ENCODE assay signal across 20 mouse cellular contexts in the genomic region with DNA sequence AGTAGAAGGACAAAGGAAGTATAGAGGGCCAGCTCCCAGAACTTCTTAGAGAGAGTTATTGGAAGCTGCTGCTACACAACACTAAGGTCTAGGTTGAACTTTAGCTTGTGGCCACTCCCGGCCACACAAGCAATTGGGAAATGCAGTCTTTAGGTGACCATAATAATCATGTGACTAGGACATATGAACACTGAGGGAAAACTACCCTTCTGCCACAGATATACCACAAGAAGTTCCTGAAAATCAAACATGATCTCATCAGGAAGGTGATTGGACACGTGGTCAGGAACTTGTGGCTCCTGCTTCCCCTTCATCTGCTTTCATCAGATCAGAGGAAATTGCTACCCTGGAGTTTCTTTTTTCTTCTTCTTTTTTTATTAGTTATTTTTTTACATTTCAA.
DNase-seq lines count a peak whose midpoint lies in the region; ATAC-seq and TF ChIP-seq lines count a peak whose summit lies in the region.
"Had no signal": no experiment of that assay in that cellular context is flagged by ENCODE, and none has a peak within 500 bp of the region (broad histone marks: within the 10 kb centered on the region; RNA-seq: fewer than 3 reads in every experiment).

No protein-coding gene starts in this region.

- H3K27me3 ChIP-seq in intestine, postnatal 0 days (replicated peaks; ENCODE audit: control insufficient read depth, insufficient read depth, low read length): no peaks in the 10 kb centered on the region

- H3K27ac ChIP-seq in intestine, postnatal 0 days (ENCODE audit: low read depth, low read length): 0 out of 2 replicates have a peak overlapping the region, but pooled peaks have one; percentile 30
- H3K27ac ChIP-seq: embryonic facial prominence, embryonic 10.5 days; gastrocnemius, adult 2 months; heart, embryonic 10.5 days; hindbrain, embryonic 10.5 days; hindbrain, embryonic 14.5 days had no signal

- no peak overlapping the region for H3K4me3 ChIP-seq in intestine, postnatal 0 days (ENCODE audit: low read depth, low read length)
- H3K4me3 ChIP-seq: embryonic facial prominence, embryonic 10.5 days; gastrocnemius, adult 2 months; heart, embryonic 10.5 days; hindbrain, embryonic 10.5 days had no signal

- H3K36me3 ChIP-seq in intestine, postnatal 0 days (ENCODE audit: control insufficient read depth, insufficient read depth): no peaks in the 10 kb centered on the region
- H3K36me3 ChIP-seq: embryonic facial prominence, embryonic 10.5 days; heart, embryonic 10.5 days; hindbrain, embryonic 10.5 days had no signal

- peak; percentile 95 for ATAC-seq in granulocyte monocyte progenitor cell, adult 5-6 weeks (replicated peaks; ENCODE audit: poor library complexity, severe bottlenecking)
- ATAC-seq in intestine, postnatal 0 days: peak; percentile 60
- peak; percentile 35; the same call in 1 of the 2 replicates for ATAC-seq in monocyte, adult 5-6 weeks (replicated peaks; ENCODE audit: insufficient number of reproducible peaks, low FRiP score, low TSS enrichment, poor library complexity, severe bottlenecking)
- ATAC-seq: forebrain, embryonic 14.5 days had no signal

- WGBS in intestine, postnatal 0 days: 31% methylated on average over 2 of the region's 2 CpGs

- 0 out of 2 replicates have a peak, but pooled peaks cover 2% of the 10 kb centered on the region for H3K4me1 ChIP-seq in intestine, postnatal 0 days (replicated peaks; ENCODE audit: control insufficient read depth, insufficient read depth, low read length)
- H3K4me1 ChIP-seq: embryonic facial prominence, embryonic 10.5 days; heart, embryonic 10.5 days; hindbrain, embryonic 10.5 days had no signal

- no peak overlapping the region for H3K4me2 ChIP-seq in intestine, postnatal 0 days (replicated peaks; ENCODE audit: low read depth)
- H3K4me2 ChIP-seq: hindbrain, embryonic 14.5 days had no signal

- no peak overlapping the region for H3K9ac ChIP-seq in intestine, postnatal 0 days (ENCODE audit: low read depth, low read length)
- H3K9ac ChIP-seq: hindbrain, embryonic 14.5 days had no signal

- no peaks in the 10 kb centered on the region for H3K9me3 ChIP-seq in intestine, postnatal 0 days (ENCODE audit: control insufficient read depth)
- H3K9me3 ChIP-seq: embryonic facial prominence, embryonic 10.5 days; heart, embryonic 10.5 days; hindbrain, embryonic 10.5 days had no signal

- DNase-seq in lung, postnatal 36 days: peak; percentile 22
- DNase-seq in lung, postnatal 4 days: no peak
- DNase-seq in cerebellum, adult 9-11 months: no peak
- no peak for DNase-seq in left cerebral cortex, postnatal 25 days (ENCODE audit: low spot score in 2 of 2)
- no peak for DNase-seq in layer of hippocampus, postnatal 25 days (ENCODE audit: extremely low spot score in 1 of 2, low spot score in 1 of 2)
- DNase-seq: adrenal gland, postnatal 10 days; cerebellum, adult 2 months; cerebellum, postnatal 25 days; gastrocnemius, adult 2 months; gastrocnemius, postnatal 25 days; heart, postnatal 14 days; kidney, adult 18-20 months had no signal

- intact Hi-C loops in left cerebral cortex, postnatal 25 days (cut with DNase I): no loop called here

- TF ChIP-seq CTCF in intestine, postnatal 0 days (IDR thresholded peaks at IDR 0.05; ENCODE audit: low read depth): no peak

Comparison
In these comparisons a context has a peak if more than half of its experiments do, and no peak if none do; other contexts are left out.
1. ATAC-seq: peak in every context shown above with its lines; median percentile 95 in granulocyte monocyte progenitor cell, adult 5-6 weeks; 60 in intestine, postnatal 0 days; 35 in monocyte, adult 5-6 weeks.